Mouse (Mus musculus): ENCODE measurements around the gene Lpin2.

The Lpin2 gene

DNA sequence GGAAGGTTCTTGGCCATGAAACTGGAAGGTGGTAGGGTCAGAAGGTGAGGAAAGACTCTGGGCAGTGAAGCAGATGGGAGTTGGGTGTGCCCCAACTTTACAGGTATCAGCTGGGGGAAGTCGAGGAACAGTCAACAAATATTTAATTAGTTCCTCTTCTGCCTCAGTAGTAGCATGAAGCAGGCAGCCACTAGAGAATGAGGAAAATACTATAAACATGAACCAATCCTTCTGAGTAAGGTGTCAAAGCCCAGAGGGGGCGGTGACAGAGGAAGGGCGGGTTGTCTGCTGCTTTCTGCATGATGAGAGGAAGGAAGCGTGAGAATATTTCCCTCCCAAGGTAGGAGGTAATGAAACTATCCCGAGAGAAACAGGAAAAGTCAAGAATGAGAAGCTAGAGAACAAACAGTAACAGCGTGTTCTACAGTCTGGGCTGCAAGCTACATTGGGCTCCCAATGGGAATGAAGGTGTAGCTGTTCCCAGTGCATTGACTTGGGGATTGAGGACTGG is at the start of gene Lpin2:
TSS of gene Lpin2 (plus strand) at position 350 of the 511 bp plus-strand sequence.
- no peak for DNase-seq

DNA sequence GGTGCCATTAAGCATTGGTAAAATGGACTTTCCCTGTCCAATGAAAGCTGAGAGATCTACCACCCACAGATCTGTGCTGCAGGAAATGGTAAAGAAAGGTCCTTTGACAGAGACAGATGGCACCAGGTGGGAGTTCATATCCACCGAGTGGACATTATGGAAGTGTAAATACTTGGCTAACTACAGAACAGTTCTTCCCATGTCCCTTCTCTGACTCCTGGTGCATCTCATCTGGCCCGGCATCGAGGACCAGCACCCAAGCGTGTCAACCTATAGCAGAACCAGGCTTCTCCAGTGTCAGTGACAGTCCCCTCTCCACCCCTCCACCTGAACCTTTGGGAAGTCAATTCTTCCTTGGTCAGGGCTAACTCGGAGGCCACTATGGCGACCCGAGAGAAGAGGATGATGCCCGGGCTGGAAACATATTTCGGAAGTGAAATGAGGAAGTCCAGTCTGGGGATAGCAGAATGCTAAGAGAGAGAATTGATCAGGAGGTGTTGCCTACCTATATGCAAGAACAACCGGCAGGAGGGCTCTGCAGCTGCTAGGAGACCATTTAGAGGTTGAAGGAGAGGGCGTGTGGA is 49.4 kb upstream of the Lpin2 start:
- no peak for DNase-seq

DNA sequence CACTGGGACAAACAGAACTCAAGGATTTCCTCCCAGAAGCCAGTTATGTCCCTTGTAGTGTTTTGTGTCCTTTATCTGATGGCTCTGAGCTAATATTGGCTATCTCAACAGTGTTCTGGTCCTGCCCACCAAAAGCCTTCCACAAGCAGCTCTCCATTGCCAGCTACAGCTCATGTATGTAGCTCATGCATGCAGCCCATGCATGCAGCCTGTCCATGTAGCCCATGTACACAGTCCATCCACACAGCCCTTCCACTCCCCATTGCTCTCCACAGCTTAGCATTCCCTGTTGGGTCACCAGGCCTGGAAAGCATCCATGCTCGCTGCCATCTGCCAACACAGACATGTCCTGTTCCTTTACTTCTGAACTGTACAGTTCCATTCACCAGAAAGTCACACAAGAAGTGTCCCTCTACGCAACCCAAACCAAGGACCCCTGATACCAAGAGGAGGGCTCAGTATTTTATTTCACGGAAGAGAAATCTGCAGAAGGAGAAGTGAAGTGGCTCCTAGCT is 47.9 kb upstream of the Lpin2 start:
- no peak for DNase-seq

DNA sequence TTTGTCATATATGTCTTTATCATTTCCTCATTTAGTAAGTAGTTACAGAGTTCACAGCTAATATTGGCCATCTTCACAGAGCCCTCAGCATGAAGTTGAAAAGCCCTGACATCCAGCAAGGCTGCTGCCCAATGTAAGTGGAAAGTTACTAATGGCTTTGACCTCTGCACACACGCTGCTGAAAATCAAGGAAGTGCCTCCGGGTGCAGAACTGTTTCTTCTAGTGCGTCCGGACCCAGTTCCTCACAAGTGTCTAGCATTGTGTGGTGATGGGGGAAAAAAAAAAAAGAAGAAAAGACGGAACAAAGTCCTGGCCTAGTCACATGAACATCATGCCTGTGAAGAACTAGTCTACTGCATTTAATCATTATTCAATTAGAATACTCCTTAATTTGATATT is 47.3 kb upstream of the Lpin2 start:
- DNase-seq: no peak

DNA sequence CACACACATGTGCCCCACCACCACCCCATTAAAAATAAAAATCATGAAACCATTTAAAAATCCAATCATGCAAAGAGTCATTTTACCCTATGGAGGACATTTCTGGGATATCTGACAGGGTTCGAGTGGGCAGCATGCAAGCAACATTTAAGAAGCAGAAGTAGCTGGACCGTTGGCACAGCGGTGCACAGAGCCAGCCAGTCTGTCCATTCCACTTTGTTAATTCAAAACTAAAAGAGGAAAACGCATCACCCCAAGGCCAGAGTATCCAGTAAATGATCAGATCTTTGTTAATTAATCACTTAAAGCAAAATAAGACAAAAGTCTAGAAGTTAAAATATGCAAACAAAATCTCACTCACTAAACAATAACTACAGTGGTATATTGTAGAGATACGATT is 46.5 kb upstream of the Lpin2 start:
- no peak for DNase-seq

DNA sequence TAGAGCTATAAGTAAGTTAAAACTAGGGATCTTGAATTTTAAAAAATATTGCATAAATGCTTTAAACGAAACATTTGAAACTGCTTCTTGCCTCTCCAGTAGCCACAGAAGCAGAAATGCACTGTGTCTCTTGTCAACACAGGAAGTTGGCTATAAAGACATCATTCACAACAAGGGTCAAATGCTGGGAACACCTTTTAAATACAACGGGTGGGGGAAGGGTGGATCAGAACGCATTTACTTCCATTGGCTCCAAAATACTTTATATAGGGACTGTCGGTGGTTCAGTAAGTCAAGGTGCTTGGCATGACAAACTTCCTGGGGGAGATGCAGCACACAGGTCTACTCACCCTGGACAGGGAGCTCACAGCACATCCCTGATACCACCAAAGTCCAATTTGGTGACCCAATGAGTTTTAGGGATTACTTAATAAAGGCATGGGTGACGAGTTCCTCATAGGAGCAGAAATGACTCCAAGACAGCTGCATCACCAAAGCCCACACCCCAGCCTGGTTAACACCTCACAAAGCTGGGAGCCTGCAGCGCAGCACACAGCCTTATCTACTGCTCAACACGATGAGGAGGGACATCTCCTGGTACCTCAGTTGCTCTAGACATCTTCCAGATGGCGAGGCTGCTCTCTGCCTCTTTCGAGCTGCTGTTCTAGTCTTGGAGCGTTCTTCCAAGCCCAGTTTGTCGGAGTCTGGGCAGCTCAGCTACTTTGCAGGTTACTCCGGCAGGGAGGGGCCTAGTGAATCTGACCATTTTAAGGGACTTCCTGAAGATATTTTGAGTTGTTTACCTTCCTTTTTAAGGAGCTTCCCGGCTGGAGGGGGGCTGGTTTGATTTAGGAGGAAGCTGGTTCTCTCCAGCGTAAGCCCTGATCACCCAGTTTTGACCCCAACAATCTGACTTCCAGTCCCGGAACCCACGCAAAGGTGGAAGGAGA is 45.7 kb upstream of the Lpin2 start:
- no peak for DNase-seq

DNA sequence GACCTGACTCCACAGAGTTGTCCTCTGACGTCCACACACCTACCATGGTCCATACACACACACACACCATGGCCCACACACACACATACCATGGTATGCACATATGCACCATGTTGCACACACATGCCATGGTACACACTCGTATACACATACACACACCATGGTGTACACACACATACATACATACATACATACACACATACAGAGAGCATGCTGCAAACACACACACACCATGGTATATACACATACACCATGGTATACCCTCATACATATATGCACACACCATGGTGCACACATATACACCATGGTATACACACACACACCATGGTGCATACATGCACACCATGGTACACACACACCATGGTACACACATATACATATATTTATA is 45.0 kb upstream of the Lpin2 start:
- no peak for DNase-seq

DNA sequence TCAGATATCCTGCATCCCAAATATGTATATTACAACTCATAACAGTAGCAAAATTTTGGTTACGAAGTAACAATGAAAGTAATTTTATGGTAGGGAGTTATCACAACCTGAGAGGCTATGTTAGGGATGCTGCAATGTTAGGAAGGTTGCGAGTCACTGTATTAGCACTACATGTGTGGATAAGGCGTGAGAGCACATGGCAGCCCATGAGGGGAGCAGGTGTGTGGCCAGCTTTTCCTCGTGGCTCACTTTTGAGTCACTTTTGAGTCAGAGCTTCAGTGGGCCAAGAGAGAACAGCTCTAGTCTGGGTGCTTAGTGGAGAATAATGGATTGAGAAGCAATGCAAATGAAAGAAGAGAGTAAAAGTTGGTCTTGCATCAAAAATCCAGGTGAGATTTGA is 40.3 kb upstream of the Lpin2 start:
- no peak for DNase-seq

DNA sequence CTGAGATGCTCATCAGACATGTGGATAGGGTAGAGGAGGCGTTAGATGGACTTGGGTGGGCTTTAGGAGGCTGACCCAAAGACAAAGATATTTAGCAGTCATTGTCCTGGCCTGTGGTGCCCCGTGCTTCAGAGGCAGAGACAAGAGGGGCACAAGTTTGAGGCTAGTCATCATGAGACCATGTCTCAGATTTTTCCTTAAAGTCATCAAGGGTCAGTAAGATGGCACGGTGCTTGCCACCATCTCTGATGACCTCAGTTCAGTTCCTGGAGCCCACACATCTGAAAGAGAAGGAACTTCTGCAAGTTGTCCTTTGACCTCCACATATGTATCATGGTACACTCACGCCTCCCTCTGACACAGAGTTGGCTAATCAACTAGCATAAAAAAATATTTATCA is 39.2 kb upstream of the Lpin2 start:
- DNase-seq: no peak

DNA sequence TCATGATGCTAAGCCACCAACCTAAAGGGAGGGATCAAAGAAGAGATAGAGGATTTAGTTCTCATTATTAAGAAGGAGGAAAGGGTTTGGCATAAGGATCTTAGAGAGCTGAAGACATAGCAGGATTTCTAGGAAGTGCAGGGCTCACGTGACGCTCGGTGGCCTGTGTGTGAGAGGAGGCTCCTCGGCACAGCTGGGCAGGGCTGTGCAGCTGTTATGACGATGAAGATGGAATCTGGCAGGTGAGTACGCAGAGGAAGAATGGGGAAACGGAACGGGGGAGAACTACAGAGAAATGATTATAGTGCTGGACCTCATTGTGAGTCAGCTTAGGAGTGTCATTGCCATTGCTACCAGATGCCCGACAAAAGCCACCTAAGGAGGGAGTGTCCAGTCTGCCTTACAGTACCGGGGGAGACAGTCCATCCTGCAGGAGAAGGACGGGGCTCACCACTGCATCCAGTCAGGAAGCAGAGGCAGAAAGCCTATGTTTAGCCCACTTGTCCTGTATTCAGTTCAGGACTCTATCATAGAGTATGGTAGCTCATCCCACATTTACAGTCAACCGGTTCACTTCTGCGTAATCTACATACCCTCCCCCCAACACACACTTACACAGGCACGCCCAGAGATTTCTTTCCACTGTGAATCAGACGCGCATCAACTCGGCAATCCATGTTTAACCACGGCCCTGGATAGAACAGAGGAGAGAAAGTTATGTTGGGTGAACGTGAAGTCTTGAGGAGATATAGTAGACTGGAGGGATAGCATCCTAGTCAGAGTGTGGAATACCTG is 37.8 kb upstream of the Lpin2 start:
- no peak for DNase-seq

DNA sequence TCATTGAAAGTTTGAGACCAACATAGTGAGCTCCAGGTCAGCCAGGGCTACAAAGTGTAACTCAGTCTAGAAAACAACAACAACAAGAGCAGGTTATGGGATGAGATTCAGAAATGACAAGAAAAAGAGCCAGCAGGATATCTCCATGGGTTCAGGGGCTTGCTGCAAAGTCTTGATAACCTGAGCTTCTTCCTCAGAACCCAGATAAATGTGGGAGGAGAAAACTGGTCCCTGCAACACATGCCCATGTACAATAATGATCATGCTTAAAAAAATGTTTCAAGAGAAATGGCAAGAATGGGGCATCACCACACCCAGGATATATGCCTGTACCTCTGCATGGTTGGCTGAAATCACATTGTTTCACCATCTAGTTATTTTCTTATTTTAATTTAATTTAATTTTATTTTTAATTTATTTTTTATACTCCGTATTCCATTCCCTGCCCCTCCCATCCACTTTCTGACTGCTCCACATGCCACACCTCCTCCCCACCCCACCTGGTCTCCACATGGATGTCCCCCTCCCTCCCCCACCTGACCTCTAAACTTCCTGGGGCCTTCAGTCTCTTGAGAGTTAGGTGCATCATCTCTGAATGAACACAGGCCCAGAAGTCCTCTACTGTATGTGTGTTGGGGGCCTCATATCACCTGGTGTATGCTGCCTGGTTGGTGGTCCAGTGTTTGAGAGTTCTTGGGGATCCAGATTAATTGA is 37.0 kb upstream of the Lpin2 start:
- DNase-seq: no peak

DNA sequence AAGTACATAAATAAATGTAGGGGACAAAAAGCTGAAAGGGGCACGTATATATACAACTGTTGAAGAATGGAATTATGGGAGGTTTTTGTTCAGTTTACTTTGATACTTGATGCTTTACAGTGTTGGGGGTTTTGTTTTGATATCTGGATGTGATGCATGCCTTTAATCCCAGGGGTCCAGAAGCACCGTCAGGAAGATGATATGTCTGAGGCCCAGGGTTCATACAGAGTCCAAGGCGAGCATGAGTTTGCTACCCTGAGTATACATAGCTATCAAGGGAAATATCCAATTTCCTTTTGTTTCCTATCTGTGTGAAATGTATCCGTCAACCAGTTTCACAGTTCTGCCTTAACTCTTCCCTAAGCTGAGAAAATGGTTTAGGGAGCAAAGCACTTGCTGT is 29.0 kb upstream of the Lpin2 start:
- DNase-seq: no peak

DNA sequence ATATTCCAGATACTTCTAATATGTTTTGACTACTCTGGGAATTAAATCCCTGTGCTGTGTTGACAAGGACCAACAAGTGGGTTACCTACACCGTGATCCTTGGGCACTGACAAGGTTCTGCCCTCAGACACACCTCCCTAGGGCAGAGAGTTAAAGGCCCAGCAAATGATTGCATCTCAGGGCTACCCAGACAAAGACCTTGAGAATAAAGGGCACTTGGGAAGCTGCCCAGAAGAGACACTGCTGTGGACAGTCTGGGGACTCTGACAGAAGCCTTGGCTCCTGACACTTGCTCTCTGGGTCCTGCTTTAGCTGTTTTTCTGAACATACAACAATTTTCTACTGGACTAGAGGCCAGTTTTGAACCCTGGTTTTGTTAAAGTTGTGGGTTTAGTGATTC is 27.1 kb upstream of the Lpin2 start:
- no peak for DNase-seq

DNA sequence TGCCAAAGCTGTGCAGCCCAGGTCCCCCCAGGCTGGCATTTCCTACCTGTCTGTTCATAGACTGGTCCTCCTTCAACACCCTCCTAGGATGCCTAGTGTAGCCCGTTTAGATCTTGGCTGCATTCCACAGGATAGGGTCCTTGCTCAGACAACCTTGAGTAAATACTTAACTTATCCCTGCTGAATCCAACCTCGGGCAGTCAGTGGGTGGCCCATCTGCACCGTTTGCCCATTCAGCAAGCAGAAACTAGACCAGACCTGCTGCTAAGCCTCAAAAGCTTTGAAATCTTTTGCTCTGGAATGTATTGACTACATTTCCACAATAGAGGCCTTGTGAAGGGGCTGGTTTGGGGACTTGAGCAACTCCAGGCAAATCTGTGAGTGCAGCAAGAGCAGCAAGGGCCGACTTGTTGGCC is 23.2 kb upstream of the Lpin2 start:
- no peak for DNase-seq

DNA sequence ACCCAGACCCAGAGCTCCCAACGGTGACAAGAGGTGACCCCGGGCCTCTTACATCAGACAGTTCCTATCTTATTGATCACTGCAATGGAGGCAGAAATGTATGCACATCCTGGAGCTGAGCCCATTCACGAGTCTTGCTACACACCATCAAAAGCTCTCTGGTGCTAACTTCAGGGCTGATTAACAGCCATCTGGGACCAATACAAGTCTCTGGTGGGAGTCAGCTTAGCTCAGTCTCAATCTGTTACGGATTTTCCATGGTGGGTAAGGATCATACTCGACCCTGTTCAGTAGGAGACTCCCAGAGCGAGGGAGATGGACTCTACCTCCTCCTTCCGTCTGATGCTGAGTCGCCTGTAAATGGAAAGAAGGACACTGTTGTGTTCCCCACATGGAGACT is 22.6 kb upstream of the Lpin2 start:
- DNase-seq: no peak

DNA sequence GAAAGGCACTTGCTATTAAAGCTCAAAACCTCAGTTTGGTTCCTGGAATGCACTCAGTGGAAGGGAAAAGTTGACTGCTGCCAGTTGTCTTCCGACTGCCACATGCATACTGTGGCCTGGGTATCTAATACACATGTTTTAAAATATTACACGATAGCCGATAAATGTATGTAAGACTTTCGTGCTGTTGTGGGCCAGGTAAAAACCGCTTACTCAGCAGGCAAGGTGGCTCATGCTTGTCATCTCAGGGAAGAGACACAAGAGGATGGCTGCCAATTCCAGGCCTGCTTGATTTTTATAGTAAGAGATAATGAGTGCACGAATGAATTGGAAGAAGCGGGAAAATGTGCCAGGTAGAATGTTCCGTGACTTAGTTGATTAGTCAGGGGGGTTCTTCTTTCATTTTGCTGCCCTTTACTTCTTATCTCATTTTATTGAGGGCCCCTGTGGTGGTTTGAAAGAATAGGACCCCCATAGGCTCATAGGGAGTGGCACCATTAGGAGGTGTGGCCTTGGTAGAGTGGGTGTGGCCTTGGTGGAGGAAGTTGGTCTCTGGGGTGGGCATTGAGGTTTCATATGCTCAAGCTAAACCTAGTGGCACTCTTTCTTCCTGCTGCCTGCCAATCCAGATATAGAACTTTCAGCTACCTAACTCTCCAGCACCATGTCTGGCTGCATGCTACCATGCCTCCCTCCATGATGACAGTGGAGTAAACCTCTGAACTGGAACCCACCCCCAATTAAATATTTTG is 21.9 kb upstream of the Lpin2 start:
- DNase-seq: no peak

DNA sequence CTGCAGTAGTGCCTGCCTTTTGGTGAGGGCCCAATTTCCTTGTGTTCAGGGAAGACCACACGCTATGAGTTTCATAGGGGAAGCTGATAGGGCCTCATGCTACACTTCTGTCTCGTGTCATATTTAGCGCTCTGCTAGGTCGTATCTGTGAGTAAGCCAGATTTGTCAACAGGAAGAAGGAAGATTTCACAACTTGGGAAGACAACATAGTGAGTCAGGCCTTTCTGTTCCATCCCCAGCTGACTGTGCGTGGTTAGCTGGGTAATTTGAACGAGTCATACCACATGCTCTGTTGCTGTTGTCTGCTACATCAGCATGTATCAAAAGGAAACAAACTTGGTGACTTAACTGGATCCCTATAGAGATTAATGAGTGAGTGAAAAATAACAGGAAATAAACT is 17.4 kb upstream of the Lpin2 start:
- DNase-seq: no peak

DNA sequence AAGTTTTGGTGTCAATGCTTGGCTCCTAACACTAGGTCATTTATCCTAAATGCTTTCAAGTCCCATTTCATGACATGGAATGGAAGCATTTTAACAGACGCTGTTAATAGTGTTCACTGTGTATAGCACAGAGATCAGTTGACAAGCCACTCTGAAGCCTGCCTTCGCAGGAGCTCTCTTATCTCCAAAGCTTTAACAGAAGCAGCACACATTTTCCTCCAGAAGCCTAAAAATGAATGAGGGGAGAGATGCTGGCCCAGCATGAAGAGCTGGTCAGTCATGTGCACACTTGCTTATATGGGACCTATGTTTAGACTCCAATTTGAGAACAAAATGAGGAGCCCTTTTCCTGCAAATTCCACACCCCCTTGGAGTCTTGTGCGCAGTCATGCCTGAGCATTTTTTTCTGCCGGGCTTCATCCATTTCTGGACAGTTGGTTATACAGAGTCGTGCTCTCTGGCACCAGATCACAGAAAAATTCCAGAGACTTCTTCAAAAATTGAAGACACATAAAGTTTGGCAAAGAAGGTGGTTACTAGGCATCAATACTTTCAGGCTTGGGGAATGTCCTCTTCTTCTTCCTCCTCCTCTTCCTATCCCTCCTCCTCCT is 14.1 kb upstream of the Lpin2 start:
- no peak for DNase-seq

DNA sequence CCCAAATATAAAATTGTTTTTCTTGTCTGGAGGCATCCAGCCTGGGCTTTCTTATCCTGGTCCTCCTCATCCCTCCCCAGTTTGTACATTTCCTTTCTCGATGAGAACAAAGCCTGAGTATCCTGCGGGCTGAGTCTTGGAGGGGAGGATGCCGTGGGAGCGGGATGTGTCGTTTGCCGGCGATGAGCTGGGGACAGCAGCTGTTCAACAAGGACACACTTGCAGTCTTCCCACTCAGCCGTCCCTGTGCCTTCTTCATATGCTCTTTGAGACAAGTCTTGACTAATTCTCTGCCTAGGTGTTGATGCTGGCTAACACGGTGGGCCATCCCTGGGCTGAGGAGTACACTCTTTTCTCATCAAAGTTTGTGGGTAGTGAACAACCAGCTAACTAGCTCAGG is 13.5 kb upstream of the Lpin2 start:
- no peak for DNase-seq

DNA sequence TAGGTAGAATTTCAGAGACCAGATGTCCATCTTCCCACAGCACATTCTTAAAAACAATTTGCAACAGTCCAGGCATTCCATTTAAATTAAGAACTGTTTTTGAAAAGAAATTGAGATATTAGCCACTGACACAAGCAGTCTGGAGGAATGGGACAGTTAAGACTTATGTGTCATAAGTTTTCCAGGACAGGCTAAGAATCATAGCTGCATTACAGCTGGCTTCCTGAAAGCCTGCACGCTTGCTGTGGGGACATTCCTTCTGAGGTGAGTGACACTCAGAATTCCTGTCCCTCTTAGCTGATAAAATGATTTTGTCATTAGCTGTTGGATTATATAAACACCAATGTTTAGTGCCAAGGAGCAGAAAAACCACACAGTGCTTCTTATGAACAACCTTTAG is 12.7 kb upstream of the Lpin2 start:
- DNase-seq: no peak

DNA sequence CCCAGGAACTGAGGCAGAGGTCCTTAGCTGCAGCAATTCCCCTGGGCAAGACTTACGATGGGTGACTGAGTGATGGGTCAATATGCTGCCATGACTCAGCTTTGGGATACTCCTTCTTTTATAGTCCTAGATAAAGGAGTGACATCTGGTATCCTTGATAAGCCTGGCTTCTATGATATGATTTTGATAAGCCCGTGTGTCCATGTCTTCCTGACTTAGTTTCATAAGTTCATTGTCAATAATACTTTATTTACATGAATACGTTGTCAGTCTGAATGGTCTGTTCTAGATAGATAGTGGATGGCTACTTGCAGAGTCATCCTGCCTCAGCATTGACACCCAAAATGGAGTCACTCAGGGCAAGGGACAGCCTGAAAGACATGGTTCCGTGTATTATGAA is 11.2 kb upstream of the Lpin2 start:
- DNase-seq: no peak

DNA sequence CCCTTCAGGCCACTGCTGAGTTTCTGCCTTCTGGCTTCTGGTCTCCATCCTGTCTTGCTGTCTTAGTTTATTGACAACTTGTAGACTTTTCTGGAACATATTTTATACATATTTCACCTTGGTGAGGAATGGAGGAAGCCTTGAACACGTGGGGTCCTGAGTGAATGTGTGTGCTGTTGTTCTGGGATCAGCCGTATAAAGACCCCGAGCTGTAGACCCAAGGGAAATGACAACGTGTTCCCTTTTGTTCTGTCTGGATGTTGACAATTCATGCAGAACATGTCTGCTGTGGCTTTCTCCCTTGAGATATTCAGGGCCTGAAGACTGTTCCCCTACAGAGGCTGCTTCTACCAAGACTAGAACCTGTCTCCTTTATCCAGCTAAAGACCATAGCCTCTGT is 5.0 kb upstream of the Lpin2 start:
- DNase-seq: no peak

All from cerebellum, adult 8-10 months (tissue).